Mouse (Mus musculus) olfactory bulb, adult 2 months (tissue): ENCODE measurements around the gene Babam2.

Experiments
- CTCF ChIP-seq: fragments of 200-500 bp; IDR thresholded peaks from 2 replicates; pipeline ENCODE4 v1.5.1; 2012; ENCODE audit warnings: low read depth, mild to moderate bottlenecking, low read length, moderate library complexity; ENCODE audit not compliant: insufficient read depth
- POLR2A ChIP-seq: fragments of 200-500 bp; IDR thresholded peaks from 2 replicates; pipeline ENCODE4 v1.6.1; 2012; ENCODE audit warnings: mild to moderate bottlenecking, low read depth, low read length, moderate library complexity; ENCODE audit not compliant: insufficient read depth

GRCm38 (mm10) chr5:31874543-31874942, 177.1 kb downstream of the Babam2 start:
- TF ChIP-seq CTCF (no peak), POLR2A (no peak)
